Mouse (Mus musculus) right cerebral cortex, adult 18-20 months (tissue): ENCODE results near the gene Ppip5k1.
"Not testable (repeated sequence)": the region's sequence is repeated elsewhere in the genome, so short reads cannot be mapped to it uniquely, and the experiment has no call there.

Source experiments
- DNase-seq: peaks from one replicate; pipeline ENCODE4 v3.0.0; 2022; ENCODE audit warnings: mixed read lengths

Ppip5k1 gene

DNA sequence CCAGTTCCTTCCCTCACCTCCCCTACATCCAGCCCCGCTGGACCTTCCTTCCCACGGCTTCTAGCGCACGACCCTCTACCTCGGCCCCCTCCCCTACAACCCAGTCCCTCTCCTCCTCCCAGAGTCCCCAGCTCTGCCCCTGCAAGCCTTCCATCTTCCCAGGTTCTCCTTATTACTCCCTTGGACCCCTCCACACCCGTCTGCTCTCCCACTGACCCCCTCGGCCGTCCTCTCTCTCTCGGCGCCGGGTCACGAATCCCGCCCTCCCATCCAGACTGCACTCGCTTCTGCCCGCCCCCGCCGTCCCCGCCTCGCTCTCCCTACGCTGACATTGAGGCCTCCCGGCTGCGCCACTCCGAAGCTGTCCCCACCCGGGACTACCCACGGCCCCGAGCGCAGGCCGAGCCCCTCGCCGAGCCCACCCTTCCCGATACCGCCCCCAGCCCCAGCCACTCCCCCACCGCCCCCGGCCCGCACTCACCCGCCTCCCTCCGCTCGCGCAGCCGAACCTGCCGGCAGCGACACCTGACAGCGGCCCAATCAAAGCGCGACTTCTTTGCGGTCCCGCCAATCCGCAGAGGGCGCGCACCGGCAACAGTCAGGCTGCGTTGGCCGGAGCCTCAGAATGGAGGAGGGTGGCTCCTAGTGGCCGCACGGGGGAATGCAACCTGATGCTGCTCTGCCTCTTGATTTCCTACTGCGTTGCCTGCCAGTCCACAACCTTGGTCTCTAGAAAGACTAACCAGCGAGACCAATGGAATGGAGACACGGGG, at the start of gene Ppip5k1:
Gene Ppip5k1 (minus strand): TSS at position 577 of the 773 bp plus-strand sequence.
- DNase-seq, result peak; percentile 99

DNA sequence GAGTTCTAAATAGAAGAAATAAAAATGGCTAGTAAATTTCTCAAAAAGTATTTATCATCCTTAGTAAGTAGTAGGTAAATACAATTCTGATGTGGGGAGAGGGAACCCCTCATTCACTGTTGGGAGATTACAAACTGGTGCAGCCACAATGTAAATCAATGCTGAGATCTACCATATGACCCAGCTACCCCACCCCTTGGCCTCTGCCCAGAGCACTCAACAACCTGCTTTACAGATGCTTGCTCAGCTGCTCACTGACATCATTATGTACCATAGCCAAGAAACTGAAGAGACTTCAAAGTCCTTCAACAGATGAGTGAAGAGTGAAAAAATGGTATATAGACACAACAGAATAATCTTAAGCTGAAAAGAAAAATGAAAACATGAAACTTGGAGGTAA, 48.1 kb upstream of the Ppip5k1 start:
- no peak for DNase-seq

DNA sequence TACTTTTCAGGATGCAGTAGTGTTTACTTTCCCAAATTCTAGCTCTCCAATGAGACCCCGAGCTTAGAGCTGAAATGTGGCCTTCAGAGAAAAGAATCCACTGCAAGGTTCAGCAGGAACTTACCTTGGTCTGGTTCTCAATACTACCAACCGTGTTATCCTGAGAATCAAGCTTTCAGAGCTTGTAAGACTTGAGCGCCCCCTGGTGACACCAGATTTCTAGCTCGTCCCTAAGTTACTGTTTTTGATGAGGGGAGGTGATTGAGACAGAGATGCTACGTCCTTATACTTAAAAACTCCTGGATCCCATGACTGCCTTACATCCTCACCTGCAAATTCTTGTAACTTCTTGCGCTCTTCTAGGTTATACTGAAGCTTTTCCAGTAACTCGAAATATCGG, 41.4 kb upstream of the Ppip5k1 start:
- DNase-seq, result peak; percentile 84

DNA sequence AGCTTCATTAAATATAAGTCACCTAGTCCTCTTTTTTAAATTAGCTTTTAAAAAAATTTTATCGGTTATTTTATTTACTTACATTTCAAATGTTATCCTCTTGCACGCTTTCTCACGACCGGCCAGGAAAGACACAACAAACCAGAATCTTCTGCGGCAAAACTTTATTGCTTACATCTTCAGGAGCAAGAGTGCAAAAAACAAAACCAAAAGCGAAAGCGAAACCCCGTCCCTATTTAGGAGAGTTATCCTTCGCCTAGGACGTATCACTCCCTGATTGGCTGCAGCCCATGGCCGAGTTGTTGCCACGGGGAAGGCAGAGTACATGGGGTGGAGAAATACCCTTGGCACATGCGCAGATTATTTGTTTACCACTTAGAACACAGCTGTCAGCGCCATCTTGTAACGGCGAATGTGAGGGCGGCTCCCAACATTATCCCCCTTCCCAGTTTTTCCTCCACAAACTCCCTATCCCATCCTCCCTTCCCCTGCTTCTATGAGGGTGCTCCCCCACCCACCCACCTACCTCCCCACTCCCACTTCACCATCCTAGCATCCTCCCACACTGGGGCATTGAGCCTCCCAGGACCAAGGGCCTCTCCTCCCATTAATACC, 31.9 kb upstream of the Ppip5k1 start, which contains the start of gene Strc:
Gene Strc (minus strand): TSS at position 208 of the 615 bp plus-strand sequence.
- DNase-seq, result not testable (repeated sequence)

DNA sequence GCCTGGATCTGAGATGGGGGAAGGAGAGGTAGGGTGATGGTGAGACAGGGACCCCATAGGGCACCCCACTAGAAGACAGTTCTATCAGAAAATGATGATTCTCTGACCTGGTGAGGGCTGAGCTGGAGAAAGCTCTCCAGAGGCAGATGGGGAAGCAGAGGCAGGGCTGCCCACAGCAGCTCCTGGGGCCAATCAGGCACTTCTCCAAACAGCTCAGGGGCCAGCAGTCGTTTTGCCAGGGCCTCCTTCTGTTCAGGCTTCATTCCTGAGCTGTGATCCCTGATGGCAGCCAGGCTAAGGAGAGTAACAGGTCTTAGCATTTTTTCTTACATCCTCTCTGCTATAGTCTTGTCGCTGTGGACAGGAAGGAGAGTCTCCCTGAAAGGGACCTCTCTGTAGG, 19.6 kb upstream of the Ppip5k1 start:
- DNase-seq, result no peak

DNA sequence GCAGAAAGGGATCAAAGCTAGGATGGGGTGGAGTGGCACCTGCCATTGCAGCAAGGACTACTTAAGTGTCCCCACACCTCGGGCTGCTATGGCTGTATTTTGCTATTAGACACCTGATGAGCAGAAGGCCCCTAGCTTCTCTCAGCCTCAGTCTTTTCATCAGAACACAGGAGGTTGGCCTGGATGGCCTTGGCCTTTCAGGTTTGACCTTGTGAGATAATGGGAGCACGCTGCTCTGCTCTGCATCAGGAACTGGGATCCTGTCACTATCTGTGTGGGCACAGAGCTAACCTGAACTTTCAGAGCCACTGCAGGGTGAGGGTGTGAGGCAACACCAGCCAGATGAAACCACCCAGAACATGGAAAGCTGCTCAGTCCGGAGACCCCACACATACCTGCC, 17.1 kb upstream of the Ppip5k1 start:
- no peak for DNase-seq

DNA sequence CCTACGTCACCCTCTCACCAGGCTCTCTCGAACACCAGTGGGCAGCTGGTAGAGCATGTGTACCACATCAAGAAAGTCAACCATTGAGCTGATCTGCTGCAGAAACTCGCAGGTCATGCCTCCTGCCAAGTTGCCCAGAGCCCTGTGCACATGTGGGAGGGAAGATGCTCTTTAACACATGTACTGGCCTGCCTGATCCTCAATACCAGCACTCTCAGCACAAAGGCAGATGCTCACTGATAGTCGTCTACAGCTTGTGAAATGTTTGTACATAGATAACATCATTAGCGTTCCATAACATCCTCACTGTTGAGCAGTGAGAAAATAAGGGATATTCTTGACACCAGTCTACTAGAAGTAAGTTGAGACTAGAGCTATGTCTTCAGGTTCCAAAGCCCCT, 15.7 kb upstream of the Ppip5k1 start:
- DNase-seq, result no peak

DNA sequence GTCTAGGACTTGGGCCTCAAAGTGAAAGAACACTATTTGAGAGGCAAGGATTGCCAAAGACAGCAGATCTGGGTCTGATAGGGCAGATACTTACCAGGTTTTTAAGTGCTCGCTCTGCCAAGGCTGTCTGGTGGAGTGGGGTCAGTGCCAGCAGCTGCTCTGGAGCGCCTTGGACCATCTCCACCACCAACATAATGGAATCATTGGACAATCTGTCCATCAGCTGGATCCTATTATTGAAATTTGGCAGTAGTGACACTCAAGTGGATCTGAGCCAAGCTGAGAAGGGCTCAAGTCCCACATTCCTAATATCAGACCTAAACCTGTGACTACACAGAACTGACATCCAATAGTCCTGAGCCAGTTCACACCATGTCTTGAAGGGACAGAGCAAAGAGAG, 13.6 kb upstream of the Ppip5k1 start:
- no peak for DNase-seq

DNA sequence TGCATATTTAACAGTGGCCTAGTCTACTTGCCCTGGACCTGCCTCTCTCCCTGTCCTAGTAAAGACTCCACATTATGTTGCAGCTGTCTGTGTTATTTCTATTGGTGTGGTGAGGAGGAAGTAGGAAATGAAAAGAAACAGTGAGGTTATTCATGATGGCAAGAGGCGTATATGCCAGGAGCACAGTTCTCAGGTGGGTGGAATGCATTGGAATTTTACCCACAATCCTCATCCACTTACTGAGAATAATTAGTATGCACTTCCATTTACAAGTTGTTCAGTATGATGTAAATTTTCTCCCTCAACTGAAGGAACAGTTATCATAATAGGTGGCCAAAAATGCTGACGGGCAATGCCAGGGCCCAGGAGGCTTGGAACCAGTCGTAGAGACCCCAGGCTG, 8.5 kb upstream of the Ppip5k1 start:
- DNase-seq, result peak; percentile 28

DNA sequence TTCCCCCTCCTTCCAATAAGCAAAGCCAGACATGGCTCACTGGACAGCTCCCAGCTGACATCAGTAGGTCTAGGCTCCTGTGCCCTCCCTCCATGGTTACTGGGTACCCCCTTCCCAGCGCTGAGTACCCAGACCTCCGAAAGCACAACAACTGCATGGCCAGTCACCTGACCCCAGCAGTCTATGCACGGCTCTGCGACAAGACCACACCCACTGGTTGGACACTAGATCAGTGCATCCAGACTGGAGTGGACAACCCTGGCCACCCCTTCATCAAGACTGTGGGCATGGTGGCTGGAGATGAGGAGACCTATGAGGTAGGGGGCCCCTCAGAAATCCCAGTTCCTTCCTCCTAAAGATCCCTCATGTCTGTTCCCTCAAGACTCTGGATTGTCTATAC, 4.3 kb upstream of the Ppip5k1 start:
- DNase-seq, result no peak

DNA sequence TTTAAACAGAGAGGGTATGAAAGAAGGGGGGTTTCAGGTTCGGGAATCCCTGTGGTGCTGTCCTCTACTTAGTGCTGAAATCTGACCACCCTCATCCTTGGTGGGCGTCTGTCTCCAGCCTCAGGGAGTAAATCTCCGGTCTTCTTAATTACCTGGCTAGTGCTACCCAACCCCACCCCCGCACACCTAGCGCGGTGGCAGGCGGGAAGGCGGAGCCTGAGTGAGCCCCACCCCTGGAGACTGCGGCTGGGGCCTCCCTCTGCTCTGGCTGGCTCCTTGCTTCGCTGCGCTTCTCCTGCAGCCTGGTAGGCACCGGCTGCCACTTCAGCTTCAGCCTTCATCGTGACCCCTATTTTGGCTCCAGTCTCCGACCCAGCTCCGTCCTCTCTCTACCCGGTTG, 3.2 kb upstream of the Ppip5k1 start:
- peak; percentile 92 for DNase-seq

DNA sequence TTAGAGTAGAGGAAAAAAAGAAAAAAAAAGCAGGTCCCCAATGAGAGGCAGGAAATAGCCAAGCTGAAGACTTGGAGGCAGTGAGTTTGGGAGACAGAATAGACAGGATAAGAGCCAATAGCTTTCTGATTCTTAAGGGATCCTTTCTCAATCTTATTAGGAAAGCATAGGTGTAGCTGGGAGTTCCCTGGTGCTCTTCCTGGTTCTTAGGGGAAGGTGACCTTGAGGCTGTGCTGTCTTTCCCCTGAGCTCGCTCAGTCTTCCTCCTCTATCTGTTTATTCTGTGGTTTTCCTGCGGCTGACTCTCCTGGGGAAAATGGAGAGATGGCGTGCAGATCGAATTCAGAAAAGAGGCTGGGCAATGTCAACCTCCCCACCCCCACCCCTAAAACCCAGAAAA, 2.8 kb upstream of the Ppip5k1 start:
- no peak for DNase-seq

DNA sequence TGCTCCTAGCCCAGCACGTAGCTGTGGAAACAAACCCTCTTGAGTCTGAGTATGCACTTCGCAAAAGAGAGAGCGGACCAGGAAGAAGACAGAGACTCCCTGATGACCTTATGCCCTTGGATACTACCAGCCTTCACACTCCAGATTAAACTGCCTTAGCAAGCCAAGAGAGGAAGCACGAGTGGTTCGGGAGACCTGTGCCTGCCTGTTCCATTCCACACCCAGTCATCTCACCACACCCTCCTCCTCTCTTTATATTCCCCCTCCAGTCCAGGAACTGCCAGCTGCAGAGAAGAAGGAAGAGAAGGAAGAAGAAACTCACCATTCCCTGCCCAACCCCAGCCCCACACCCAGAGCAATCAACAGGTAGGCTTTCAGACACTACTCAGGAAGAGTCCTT, 2.3 kb upstream of the Ppip5k1 start, which contains the start of gene Ckmt1:
Gene Ckmt1 (plus strand): TSS at position 221 of the 400 bp plus-strand sequence.
- DNase-seq, result no peak

DNA sequence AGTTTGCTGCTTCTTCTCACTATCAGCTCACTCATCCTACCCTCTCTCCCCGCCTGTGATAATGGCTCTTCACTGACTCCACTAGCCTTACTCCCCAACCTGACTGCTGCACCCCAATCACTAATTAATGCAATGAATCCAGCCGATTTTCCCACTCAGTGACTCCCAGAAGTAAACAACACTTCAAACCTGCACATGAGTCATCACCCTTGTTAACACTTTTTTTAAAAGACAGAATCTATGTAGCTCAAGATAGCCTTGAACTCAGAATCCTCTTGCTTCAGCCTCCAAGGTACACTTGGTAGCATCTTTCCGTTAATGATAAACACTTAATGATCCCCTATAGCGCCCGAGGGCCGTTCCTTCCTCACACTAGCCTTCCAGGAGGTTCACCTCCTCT, 818 bp downstream of the Ppip5k1 start:
- no peak for DNase-seq

DNA sequence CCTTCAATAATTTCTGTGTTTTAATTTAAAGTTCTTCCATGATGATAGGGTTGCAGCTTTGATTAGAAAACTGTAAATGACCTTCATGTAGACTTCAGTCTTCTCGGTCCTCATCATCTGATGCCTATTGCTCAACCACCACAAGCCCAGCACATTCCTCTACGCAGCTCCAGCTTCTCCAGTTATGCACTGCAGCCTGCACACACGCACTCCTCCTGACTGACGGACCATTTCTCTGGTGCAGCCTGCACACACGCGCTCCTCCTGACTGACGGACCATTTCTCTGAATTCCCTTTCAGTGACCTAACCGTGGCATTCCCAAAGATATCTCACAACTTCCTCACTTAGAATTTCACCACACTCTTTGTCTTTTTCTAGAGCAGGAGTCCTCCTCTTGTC, 2.0 kb downstream of the Ppip5k1 start:
- DNase-seq, result no peak

DNA sequence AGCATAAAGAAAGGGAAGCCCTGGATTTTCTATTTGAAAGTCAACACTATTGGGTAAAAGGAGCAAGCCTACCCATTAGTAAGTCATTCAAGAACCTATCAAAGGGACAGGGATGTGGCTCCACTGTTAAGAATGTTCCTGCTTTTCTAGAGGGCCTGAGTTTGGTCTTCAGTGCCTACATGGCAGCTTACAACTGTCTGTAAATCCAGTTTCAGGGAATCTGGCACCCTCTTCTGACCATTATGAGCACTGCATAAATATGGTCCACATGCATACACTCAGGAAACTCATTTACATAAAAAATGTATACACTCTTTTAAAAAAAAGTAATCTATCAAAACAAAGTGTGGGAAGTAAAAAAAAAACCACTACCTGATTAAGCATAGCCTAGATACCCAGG, 16.1 kb downstream of the Ppip5k1 start:
- DNase-seq, result no peak

DNA sequence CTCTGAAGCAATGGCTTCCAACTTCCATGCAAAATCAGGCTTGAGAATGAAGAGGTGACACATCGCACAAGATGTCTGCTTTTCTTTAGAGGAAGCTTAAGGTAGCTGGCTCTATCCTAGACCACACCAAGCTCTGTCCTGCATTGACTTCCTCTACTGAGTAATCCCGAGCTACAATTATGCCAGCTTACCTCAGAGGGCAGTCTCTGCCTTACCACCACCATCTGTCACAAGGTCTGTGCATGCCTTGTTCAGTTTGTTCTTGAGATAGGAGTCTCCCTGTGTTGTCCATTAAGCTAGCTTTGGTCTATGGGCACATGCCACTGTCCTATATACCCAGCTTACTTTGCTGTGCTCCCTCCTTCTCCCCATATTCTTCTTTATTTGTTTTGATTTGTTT, 25.7 kb downstream of the Ppip5k1 start:
- no peak for DNase-seq

DNA sequence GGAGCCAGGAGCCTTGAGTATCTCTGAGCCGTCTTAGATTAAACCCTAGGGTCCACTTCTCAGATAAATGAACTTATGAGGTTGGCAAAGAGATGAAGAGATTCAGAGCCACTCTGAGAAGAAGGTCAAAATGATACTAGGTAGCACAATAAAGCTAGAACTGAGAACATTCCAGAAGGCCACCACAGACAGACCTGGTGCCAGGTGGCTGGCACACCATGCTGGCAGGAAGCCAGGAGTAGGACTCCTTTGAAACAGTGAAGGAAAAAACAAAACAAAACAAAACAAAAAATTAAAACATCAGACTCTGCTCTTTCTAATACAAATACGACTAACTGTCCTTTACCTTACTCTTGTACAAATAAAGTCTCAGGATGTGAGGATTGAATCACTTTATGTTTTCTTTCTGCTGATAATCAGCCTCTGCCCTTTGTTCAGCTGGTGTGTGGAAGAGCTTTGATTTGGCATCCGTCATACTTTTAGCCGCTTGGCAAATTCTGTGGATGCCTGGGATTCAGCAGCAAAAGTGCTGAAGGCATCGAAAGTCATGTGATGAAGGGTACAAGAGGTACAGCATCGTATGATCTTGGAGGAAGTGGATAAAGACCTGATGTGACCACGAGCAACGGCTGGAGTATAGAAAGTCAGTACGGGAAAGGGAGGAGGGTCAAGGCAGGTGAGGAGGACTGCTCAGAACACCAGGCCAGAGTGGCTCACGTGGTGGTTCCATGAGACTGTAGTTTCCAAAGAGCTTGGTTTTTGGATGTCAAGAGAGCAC, 31.3 kb downstream of the Ppip5k1 start:
- DNase-seq, result no peak

DNA sequence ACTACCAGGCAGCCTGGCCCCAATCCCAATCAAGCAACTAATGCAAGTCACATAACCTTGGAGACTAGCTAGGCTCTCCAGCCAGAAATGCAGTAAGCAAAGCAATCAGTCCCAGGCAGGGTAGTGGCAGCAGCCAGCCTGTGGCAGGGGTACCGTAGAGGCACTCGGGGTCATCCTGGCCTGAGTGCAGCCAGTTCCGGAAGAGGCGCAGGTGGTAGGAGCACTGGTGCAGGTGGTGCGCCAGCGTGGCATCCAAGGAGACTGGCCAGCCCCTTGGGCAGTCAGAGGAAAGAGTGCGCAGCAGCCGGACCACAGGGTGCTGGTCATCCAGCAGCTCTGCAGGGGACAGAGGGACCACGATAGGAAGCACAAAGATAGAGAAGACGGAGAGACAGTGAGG, 32.2 kb downstream of the Ppip5k1 start:
- DNase-seq, result no peak

DNA sequence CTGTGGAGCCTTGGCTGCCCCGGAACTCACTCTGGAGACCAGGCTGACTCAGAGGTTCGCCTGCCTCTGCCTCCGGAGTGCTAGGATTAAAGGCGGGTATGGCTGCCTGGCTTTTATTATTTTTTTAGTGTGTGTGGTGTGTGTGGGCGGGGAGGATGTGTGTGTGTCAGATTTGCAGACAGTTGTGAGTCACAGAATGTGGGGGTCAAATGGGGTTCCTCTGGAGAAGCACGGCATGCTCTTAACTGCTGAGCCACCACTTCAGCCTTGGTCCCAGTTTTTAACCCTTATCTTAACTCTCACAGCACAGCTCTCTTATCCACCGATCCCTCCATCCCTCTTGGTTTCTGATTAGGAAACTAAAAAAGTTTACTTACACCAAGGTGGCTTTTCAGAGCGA, 38.9 kb downstream of the Ppip5k1 start:
- no peak for DNase-seq

DNA sequence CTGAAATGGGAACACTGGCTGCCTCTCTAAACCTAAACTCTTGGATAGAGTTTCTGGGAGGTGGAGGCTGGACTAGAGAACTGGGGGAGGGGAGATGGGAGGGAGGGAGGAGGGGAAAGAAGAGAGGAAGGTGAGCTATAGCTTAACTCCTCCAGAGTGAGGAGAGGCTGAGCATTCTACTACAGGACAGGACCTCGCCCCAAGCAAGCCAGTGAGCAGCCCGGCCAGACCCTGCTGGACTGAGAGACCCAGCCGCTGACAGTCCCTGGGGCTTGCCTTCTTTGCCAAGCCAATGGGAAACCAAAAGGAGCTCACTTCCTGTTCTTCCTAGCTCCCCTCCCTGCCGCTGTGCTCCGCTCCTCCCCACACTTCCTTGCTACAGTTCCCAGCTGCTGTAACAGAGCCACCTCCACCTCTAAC, 46.2 kb downstream of the Ppip5k1 start:
- DNase-seq, result no peak

DNA sequence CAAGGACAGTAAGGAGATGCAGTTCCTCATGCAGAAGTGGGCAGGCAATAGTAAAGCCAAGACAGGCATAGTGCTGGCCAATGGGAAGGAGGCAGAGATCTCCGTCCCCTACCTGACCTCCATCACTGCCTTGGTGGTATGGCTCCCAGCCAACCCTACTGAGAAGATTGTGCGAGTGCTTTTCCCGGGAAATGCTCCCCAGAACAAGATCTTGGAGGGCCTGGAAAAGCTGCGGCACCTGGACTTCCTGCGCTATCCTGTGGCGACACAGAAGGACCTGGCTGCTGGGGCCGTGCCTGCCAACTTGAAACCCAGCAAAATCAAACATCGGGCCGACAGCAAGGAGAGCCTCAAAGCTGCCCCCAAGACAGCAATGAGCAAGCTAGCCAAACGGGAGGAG, 55.2 kb downstream of the Ppip5k1 start:
- DNase-seq, result no peak

DNA sequence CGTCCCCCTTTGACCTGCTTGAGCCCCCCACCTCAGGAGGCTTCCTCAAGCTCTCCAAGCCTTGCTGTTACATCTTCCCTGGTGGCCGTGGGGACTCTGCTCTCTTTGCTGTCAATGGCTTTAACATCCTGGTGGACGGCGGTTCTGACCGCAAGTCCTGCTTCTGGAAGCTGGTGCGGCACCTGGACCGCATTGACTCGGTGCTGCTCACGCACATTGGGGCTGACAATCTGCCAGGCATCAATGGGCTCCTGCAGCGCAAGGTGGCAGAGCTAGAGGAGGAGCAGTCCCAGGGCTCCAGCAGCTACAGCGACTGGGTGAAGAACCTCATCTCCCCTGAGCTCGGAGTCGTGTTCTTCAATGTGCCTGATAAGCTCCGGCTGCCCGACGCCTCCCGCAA, 55.7 kb downstream of the Ppip5k1 start:
- no peak for DNase-seq

DNA sequence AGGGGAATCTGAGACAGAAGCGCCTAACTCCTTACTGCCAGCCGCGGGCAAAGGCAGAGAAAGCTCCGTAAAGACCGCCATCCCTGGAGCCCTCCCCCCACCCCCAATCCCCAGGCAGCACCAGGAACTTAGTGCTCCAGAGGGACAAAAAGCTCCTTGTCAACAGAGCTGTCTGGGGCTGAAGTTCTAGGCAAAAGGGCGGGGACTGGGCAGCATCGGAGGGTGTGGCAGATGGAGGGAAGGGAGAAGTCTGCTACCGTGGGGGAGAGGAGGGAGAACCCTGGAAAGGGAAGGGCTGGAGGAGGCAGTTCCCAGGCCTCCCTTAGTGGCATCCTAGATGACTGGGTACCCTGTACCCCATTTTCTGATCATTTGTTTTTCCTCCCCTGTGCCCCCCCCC, 57.1 kb downstream of the Ppip5k1 start:
- DNase-seq, result no peak
